In genomic region chr1:30948361-30948949, GRCm38 (mm10) we compare ENCODE assay signal across 8 mouse cellular contexts. TPM values are rescaled to one million over a fixed set of nuclear protein-coding genes. Genes with fewer than 3 reads are reported as not detected.
A peak's percentile ranks its signal among the peaks of the same experiment; 100 is the strongest.
DNase-seq lines count a peak whose midpoint lies in the region; ATAC-seq and TF ChIP-seq lines count a peak whose summit lies in the region.

No protein-coding gene starts in this region.

- no peak for TF ChIP-seq EP300 in heart, postnatal 0 days (IDR thresholded peaks at IDR 0.05; ENCODE audit: low read depth)

- ATAC-seq in heart, postnatal 0 days (ENCODE audit: insufficient read depth, low read depth): no peak
- ATAC-seq in megakaryocyte-erythroid progenitor cell, adult 5-6 weeks (replicated peaks; ENCODE audit: low FRiP score, low TSS enrichment, poor library complexity, severe bottlenecking): peak; percentile 21; the same call in 1 of the 2 replicates
- no peak for ATAC-seq in stomach, embryonic 15.5 days (ENCODE audit: insufficient read depth, low FRiP score, low read depth)

- H3K27ac ChIP-seq in heart, postnatal 0 days (ENCODE audit: low read depth): peak overlapping the region; percentile 99
- H3K27ac ChIP-seq in stomach, embryonic 15.5 days: peak overlapping the region; percentile 99

- H3K4me2 ChIP-seq in heart, postnatal 0 days (ENCODE audit: low read depth, low read length): peak overlapping the region; percentile 61
- peak overlapping the region; percentile 46 for H3K4me2 ChIP-seq in stomach, embryonic 15.5 days

- H3K27me3 ChIP-seq in heart, postnatal 0 days (ENCODE audit: control insufficient read depth, insufficient read depth, low read length): no peaks in the 10 kb centered on the region
- no peaks in the 10 kb centered on the region for H3K27me3 ChIP-seq in stomach, embryonic 15.5 days (replicated peaks)

- intact Hi-C loops in gastrocnemius, postnatal 36 days (cut with DNase I): loop anchor here (5.0 kb wide), 1 partner anchor 76 kb away; the partner anchor contains the start of gene Phf3

- peak; percentile 46 for TF ChIP-seq CTCF in heart, postnatal 0 days (IDR thresholded peaks at IDR 0.05; ENCODE audit: low read depth)

- WGBS in heart, postnatal 0 days: under 1% methylated on average over 16 of the region's 16 CpGs
- WGBS in stomach, embryonic 15.5 days: under 1% methylated on average over 16 of the region's 16 CpGs

- peaks cover 20% of the 10 kb centered on the region for H3K36me3 ChIP-seq in heart, postnatal 0 days (replicated peaks; ENCODE audit: control insufficient read depth, insufficient read depth, low read length)
- peaks cover 9% of the 10 kb centered on the region for H3K36me3 ChIP-seq in stomach, embryonic 15.5 days

- peak overlapping the region; percentile 88 for H3K4me3 ChIP-seq in heart, postnatal 0 days (ENCODE audit: low read depth, low read length)
- peak overlapping the region; percentile 92 for H3K4me3 ChIP-seq in stomach, embryonic 15.5 days (replicated peaks)

- DNase-seq in gastrocnemius, adult 18-20 months (ENCODE audit: low spot score): peak; percentile 18
- DNase-seq in gastrocnemius, postnatal 36 days: no peak
- DNase-seq in ES-CJ7 (ENCODE audit: low read depth, low spot score): peak; percentile 81
- DNase-seq in cerebellum, postnatal 36 days: peak; percentile 16 to 29
- DNase-seq in heart, postnatal 0 days (ENCODE audit: low spot score): peak; percentile 79
- DNase-seq in kidney, postnatal 4 days: peak; percentile 40 to 61

- H3K9me3 ChIP-seq in heart, postnatal 0 days (replicated peaks; ENCODE audit: control insufficient read depth, low read length): no peaks in the 10 kb centered on the region
- no peaks in the 10 kb centered on the region for H3K9me3 ChIP-seq in stomach, embryonic 15.5 days

- peak overlapping the region; percentile 99 for H3K9ac ChIP-seq in heart, postnatal 0 days (replicated peaks; ENCODE audit: low read depth, low read length)
- peak overlapping the region; percentile 80 for H3K9ac ChIP-seq in stomach, embryonic 15.5 days

- H3K4me1 ChIP-seq in heart, postnatal 0 days (ENCODE audit: control insufficient read depth, insufficient read depth): no peaks in the 10 kb centered on the region
- H3K4me1 ChIP-seq in stomach, embryonic 15.5 days: no peaks in the 10 kb centered on the region; the same call in 1 of the 2 replicates

RNA-seq across cellular contexts. Expression of gene AC153137.1, which starts 29.3 kb away (rescaled TPM):
- total RNA-seq in gastrocnemius, adult 18-20 months (2021): not detected
- total RNA-seq in gastrocnemius, postnatal 36 days (2021): not detected
- not detected in 2 replicates for total RNA-seq in heart, postnatal 0 days (2014; rRNA removed; ENCODE audit: low replicate concordance)
- not detected in 2 replicates for polyA plus RNA-seq in heart, postnatal 0 days (2015; fragmentation: Nextera tagmentation; extraction: Ambion mirVana)
- total RNA-seq in megakaryocyte-erythroid progenitor cell, adult 5-6 weeks (2014; fragmentation: Nextera tagmentation): not detected in 2 replicates
- not detected in 2 replicates for total RNA-seq in megakaryocyte-erythroid progenitor cell, adult 5-6 weeks (2017)
- polyA plus RNA-seq in stomach, embryonic 15.5 days (2015; fragmentation: Nextera tagmentation; extraction: Ambion mirVana): not detected in 2 replicates

Comparison
In these comparisons a context has a peak if more than half of its experiments do, and no peak if none do; other contexts are left out.
1. DNase-seq: peak in gastrocnemius, adult 18-20 months (single experiment), ES-CJ7 (single experiment), cerebellum, postnatal 36 days (2 of 2), heart, postnatal 0 days (single experiment) and kidney, postnatal 4 days (2 of 2); none in gastrocnemius, postnatal 36 days (0 of 2).